Mouse (Mus musculus) myocyte (in vitro differentiated cells): Measurements from ENCODE around the gene Fmnl3.

Experiments used
- MAX ChIP-seq: IDR thresholded peaks from one replicate; pipeline ENCODE4 v1.6.1; 2011; ENCODE audit warnings: low read depth, mild to moderate bottlenecking, control low read depth
- MYOG ChIP-seq, 3 experiments: IDR thresholded peaks; one replicate each; pipeline ENCODE4 v1.6.1; 2011; ENCODE audit warnings: control low read depth in 2 of 3, low read depth in 2 of 3, mild to moderate bottlenecking in 2 of 3; ENCODE audit not compliant: insufficient read length in 2 of 3, control insufficient read depth in 1 of 3, insufficient read depth in 1 of 3
- POLR2A ChIP-seq: IDR thresholded peaks from one replicate; pipeline ENCODE4 v1.6.1; 2011; ENCODE audit warnings: low read depth, mild to moderate bottlenecking, control low read depth, moderate library complexity; ENCODE audit not compliant: insufficient read length
- POLR2AphosphoS2 ChIP-seq: IDR thresholded peaks from one replicate; pipeline ENCODE4 v1.6.1; 2011; ENCODE audit warnings: low read depth, control low read depth; ENCODE audit not compliant: insufficient read length
- TCF12 ChIP-seq: IDR thresholded peaks from one replicate; pipeline ENCODE4 v1.6.1; 2011; ENCODE audit warnings: mild to moderate bottlenecking, control low read depth; ENCODE audit not compliant: poor library complexity, insufficient read depth, severe bottlenecking
- TCF3 ChIP-seq: IDR thresholded peaks from one replicate; pipeline ENCODE4 v1.6.1; 2011; ENCODE audit warnings: low read depth, control low read depth; ENCODE audit not compliant: insufficient read length
- USF1 ChIP-seq: IDR thresholded peaks from one replicate; pipeline ENCODE4 v1.6.1; 2011; ENCODE audit warnings: low read depth, mild to moderate bottlenecking, control low read depth, moderate library complexity

GRCm38 (mm10) chr15:99284527-99285188, 85.6 kb downstream of the Fmnl3 start:
- TF ChIP-seq USF1: no peak
- TF ChIP-seq MAX: no peak
- TF ChIP-seq TCF3: no peak
- no peak for TF ChIP-seq TCF12
- TF ChIP-seq POLR2A: no peak
- no peak for TF ChIP-seq MYOG (IDR thresholded peaks at IDR 0.05; ENCODE audit: control insufficient read depth in 1 of 3, insufficient read depth in 1 of 3, insufficient read length in 2 of 3, low read depth in 2 of 3)
- TF ChIP-seq POLR2AphosphoS2: no peak
